Mouse (Mus musculus) T-helper 1 cell (primary cell): ENCODE results near the gene Tgm2.

Source experiments
- in situ Hi-C: fragments of 300-600 bp; cut with MboI, MseI; formaldehyde crosslinking; loops from one replicate; pipeline ENCODE4 v1.15.1; 2025; ENCODE audit warnings: high pct_unique_total_duplicates

The Tgm2 gene

DNA sequence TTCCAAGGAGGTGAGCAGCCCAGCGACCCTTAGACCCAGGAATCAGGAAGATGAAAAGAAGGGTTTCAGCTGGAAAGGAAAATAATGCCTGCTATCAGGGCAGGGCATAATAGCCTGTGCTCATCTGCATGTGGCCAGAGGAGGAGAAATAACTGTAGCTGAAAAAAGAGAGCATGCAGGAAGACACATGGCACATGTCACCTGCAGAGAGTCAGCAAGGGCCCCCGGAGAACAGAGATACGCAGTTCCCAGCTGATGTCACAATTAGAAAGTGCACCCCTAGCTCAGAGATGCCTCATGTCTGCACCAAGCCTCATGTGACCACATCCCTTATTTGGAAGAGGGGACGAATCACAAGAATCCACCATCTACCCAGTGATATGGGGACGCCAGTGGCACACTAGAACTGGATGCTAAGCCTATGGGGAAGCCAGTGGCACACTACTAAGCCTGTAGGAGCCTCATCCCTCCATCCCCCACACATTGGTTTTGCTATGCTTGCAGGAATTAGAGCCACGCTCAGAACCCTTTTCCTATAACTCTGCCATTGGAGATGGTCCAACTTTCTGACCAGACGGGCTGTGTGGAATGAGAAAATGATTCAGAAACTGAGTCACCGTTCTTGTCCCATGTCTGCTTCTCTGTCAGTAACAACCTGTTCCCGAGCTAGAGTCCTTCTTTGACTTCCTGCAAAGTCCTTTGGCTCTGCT lies 21.4 kb upstream of the Tgm2 start:
- in situ Hi-C loops = no loop called here

DNA sequence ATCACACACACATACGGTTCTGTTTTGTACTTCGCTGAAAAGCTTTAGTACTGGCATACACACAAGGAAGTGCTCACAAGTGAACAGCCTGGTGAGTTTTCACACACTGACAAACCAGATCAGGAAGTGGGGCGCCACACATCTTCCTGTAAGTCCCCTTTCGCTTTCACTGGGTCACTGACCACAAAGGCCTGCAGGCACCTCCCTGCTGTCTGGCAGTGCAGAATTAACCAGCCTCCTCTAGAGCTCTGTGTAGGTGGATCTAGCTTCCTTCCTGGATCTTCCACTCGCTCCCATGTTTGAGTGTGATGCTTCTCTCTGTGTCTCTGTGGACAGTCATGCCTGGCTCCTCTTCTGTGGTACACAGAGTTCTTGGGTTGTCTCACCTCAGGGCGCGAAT lies 20.4 kb upstream of the Tgm2 start:
- in situ Hi-C loops = no loop called here

DNA sequence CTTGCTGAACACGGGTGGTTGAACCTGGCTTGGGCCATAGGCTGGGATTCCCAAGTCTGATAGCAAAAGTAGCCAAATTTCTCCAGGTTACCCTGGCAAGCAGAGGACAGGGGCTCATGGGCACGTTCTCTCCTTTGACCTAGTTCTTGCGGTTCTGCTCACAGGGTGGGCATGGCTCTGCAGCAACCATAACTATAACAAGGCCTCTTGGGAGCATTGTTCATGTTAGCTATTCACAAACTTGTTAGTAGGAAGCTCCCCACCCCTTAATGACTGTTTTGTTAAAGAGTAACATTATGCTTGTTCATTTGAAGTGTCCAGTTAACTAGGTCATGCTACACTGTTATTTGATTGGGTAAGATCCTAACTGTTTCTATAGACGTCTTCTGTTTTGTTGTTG lies 19.5 kb upstream of the Tgm2 start:
- in situ Hi-C loops = no loop called here

DNA sequence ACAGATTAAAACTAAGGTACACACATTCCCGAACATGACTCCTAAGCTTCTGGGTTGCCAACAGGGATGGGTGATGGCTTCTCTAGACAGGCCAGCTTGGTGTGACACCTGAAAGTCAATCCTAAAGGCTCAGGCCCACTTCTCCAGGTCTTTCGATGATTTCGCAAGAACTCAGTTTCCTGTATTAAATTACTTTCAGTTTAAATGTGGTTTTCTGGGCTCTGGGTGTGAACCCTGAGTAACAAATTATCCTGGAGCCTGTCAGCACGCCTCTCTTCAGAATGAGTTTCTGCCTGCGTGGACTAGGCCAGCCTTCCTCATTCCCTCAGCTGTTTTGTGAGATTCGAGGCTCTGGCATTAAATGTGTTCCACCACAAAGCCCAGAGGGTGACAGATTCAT lies 16.8 kb upstream of the Tgm2 start:
- in situ Hi-C loops = no loop called here

DNA sequence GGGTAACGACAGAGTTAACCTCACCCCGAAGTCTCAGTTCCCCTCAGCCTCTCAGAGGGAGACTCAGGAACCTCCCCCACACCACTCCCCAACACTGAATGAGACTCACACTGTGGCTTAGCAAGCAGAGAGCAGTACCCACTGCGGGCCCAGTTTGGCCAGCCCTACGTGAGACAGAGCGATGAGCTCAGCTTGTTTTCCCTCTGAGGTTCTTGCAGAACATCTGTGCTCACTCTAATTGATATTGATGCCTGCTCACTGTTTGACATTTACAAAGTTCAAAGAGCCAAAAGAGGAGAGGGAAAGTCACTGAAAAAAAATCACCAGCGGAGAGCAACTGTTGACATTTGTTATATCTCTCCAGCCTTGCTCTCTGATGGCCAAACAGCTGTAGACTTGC lies 15.5 kb upstream of the Tgm2 start:
- in situ Hi-C loops = no loop called here

DNA sequence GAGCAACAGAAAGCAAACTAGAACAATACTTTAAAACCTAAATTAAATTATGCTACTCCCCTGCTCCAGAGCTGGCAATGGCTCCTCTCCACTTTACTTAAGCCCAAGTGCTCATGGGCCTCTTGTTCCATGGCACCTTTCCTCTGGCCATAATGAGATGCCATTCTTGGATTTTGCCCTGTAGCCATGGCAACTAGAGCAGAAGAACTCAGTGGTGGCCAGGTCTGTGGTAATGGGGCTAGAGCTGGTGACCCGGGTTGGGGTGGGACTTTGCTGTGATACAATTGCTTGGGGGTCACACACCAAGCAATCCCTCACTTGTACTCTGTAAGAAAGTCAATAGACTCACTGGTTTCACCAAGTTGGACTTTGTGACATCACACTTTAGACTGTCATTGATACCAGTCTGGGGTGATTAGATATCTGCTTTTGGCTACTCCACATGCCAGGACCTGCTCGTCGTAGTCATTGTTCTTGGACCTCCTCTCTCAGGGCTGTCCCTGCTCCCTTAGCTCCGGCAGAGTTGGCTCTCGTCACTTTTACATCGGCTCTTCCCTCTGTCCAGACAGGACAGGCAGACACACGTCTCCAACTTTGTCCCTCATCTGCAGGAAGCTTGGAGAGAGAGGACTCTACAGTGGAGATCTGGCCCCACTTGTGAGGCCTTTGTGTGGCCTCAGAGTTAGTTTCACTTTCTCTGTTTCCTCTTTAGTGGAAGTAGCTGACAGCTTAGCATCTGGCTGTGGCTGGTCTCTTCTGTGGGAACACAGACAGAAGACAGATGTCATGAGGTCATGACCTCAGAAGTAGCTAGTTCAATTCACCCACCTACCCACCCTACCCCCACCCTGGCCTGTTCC lies 13.4 kb upstream of the Tgm2 start:
- in situ Hi-C loops = no loop called here

DNA sequence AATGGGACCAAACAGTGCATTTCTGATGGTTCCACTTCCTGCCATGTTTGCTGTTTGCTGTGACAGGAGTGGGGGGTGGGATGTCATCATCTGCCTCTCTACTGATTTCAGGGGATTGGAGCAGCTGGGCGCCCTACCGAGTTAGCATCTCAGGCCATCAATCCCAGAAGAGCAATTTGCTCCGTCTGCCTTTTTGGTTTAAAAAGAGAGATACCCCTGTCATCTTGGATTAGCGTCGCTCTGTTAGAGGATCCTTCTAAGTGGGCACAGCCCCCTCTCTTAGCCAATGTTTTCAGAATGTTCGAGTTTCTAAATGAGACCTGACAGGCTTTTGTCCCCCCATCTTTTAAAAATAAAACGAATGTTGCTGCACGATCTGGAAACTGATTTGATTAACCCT lies 11.4 kb upstream of the Tgm2 start:
- in situ Hi-C loops = no loop called here

DNA sequence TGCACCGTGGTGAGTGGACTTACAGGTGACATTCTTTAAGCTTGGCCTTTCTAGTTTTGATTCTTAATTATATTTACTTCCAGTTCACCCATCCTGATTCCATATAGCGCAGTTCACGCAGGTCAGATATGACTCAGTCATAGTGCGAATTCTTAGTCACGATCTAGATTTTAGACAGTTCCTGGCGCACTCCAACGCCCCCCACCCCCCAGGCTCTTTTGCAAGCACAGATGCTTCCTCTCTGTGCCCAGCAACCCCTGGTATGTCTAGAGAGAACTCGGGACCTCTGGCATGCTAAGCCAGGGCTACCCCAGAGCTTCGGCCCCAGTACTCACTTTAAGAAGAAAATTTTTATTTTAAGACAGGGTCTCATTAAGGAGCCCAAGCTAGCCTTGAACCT lies 10.3 kb upstream of the Tgm2 start:
- in situ Hi-C loops = no loop called here

DNA sequence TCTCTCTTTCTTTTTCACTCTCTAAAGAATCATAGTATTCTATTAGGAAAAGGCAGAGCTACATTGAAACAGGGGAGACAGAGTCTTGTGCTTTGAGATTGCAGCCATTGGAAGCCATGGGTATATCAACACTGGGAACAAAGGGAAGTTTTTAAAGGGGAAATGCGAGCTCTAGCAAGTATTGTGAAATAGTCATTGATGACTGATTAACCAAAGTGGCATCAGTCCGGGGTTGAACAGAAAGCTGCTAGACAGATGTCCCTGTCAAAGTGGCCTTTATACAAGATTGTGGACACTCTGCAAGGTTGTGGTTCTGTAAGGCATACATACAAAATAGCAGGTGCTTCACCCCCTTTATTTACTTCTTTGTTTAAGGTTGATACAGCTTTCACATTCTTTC lies 9.4 kb upstream of the Tgm2 start:
- in situ Hi-C loops = no loop called here

DNA sequence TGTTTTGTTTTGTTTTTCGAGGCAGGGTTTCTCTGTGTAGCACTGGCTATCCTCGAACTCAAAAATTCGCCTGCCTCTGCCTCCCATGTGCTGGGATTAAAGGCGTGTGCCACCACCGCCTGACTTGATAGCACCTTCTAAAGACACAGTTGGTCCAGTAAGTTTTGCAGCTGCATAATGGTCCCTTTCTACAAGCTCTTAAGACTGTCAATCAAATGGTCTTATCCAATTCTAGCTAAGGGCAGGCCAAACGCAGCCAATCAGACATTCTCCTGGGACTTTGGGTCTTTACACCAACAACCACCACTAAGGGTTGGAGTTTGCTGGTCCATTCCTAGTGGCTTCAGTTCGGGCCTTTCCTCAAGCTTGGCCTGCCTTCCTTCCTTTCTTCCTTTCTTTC lies 8.9 kb upstream of the Tgm2 start:
- in situ Hi-C loops = no loop called here

DNA sequence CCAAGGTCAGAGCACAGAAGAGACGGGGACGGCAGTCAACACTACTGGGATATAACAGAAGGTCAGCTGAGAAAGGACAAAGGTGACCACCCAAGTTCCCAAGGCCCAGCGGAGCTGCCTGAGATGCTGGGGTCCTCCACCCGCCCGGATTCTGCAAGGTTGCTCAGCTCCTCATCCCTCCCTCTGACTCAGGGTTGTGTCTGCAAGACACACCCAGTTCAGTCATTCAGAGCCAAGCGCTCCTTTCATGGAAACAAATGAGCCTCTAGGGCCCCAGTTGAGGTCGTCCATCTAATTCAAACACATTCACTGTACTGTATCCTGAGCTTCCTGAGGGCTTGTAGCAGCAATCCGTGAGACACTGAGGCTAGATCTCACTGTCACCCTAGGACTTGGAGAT lies 8.4 kb upstream of the Tgm2 start:
- in situ Hi-C loops = no loop called here

DNA sequence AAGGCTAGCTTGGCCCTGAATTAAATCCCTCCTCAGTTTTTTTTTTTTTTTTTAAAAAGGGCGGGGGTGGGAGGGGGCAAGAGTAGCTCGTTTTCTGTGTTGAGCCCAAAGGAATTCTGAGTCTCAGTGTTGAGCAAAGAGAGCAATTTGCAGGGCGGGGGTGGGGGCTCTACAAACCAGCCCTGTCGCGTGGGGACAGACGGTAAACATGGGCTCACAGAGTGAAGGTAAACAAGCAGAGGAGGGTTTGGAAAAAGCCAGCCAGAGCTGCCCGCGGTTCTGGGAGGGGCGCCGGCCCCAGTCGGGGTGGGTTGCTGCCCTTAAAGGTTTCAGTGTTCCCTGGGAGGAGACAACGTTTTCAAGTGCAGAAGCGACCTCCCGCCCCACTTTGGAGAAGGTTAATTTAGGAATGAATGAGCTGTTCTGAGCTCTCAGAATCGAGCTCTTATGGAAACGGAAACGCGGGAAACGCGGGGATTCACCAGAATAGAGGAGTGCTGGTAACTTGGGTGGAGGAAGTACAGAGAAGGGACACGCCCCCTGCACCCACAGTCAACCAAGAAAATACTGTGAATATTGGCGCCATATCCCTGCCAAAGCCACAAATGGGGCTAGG lies 7.6 kb upstream of the Tgm2 start:
- in situ Hi-C loops = no loop called here

DNA sequence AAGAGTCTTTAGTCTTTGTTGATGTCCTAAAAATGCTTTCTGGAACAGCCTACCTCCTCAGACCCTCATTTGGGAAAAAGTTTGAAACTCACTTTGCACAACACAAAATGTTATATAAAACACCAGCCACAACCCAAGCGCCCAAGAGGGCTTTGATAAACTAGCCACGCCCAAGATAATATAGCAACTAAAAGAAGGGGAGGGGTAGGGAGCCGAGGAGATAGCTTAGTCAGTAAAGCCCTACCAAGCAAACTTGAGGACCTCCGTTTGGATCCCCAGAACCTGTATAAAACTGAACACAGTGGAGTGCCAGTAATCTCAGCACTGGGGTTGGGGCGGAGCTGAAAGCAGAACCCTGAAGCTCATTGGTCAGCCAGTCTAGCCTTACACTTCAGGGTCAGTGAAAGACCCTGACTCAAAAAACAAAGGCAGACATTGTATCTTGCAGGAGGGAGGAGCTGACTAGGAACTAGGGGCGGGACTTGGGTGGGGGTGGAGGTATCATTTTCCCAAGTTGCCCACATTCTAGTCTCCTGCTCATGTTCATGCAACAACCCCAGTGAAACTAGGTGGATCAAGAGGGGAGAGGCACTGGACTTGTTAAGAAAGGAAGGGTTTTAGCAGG lies 6.6 kb upstream of the Tgm2 start:
- in situ Hi-C loops = no loop called here

DNA sequence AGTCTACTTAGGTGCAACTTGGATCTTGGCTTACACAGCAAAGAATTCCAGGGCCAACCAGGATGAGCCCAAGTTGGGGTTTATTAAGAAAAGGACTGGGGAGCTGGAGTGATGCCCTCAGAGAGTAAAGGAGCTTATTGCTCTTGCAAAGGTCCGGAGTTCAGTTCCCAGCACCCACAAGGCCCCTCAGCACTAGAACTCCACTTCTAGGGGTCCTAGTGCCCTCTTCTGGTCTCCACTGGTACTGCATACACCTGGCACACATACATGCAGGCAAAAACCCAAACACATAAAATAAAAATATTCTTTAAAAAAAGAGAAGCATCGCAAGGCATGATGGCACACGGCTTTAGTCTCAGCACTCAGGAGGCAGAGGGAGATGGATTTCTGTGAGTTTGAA lies 4.8 kb upstream of the Tgm2 start:
- in situ Hi-C loops = no loop called here

DNA sequence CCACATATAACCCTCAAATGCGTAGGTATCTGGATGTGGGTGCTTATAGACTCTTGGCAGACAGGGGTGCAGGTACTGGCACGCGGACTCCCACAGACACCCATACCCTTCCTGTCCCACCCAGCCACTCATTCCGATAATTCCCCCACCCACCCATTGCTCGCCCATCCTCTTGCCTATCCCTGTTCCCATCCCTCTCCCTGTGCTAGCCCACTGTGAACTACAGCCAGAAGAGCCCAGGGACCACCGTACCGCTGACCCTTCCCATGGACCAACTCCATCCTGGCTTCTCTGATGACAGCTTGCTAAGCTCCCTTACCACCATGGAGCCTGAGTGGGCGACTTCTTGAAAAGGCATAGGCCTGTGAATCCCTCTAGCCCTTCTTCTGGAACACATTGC lies 735 bp upstream of the Tgm2 start:
- in situ Hi-C loops = loop anchor here (25.0 kb wide), 1 partner anchor 1710 kb away; no protein-coding TSS in a partner anchor

DNA sequence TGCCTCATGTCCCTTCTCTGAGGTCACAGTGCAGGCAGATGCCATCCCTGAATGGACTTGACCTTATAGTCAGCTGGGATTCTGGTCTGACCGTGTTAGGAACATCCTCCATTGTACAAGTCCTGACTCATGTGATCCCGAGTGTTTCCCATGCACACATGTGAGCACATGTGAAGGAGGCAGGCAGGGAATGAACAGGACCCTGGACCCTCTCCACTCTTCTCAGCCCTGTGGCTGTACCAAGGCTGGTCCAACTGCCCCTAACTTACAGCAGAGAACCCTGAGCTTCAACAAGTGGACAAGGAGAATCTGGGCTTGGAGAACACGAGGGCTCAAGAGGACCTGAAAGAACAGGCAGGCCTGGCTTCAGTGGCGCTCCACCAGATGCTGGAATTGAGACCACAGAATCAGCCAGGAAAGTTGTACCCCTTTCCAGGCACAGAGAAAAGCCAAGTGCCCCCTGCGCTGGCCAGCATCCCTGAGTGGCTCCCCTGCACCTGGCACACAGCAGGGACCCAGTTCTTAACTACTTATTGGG lies 639 bp downstream of the Tgm2 start:
- in situ Hi-C loops = loop anchor here (25.0 kb wide), 1 partner anchor 1708 kb away; no protein-coding TSS in a partner anchor

DNA sequence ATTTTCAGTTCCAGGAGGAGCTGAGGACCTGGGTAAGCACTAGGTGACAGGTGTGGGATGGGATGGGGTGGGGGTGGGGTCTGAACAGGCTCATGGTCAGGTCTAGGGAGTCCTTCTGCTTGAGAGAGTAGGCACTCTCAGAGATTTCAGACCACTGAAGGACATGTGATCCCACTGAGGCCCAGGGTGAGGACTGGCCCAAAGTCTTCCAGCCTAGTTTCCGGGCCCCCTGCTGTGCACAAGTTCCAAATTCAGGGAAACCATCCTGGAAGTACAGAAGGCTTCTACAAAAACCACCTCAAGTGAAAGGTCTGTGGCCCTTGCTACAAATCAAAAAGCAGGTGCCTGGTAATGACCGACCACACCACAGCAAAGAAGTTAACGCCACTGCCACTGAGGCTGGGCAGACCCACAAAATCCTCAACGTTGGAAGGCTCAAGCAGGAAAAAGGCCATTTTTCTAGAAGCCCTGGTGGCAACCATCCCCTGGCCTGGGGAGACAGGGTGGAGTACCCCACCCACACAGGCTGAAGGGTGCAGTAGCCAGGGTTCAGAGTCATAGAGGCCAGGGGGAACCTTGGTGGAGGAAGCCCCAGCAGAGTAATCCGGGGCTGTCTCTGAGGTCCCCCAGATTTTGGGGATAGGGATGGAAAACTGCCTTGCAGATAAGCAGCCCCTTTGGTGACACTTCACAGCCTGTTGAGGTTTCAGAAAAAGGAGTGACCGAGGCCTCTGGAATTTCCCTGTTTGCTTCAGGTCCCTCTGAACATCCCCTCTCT lies 1.3 kb downstream of the Tgm2 start:
- in situ Hi-C loops = loop anchor here (25.0 kb wide), 1 partner anchor 1708 kb away; no protein-coding TSS in a partner anchor

DNA sequence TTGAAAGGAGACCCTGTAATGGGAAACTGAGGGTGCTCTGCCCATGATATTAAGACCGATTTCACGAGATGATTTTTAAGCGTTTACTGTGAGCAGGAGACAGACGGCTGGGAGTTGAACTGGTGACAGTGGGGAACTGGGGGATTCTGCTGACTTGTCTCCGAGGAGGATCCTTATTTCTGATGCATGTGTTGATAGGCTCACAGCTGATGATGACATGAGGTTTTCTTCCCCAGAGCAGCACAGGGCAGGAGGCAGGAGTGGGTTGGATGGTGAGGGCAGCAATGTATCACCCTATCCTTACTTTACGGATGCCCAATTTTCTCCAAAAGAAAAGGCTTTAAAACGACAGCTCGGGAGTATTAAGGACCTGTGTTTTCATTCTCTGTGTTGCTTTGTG lies 2.0 kb downstream of the Tgm2 start:
- in situ Hi-C loops = loop anchor here (25.0 kb wide), 1 partner anchor 1707 kb away; no protein-coding TSS in a partner anchor

DNA sequence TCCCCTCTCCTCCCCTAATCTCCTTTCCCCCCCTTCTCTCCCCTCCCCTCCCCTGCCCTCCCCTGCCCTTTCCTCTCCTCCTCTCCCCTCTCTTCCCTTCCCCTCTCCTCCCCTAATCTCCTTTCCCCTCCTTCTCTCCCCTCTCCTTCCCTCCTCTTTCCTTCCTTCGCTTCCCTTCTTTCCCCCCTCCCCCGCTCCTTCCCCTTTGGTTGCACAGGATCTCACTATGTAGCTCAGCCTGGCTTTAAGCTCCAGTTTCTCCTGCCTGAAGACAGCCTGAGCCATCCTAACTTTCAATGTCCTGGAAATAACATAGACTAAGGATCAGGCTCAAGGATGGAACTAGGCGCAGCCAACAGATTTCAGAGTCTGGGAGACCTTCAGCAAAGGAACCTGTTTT lies 2.4 kb downstream of the Tgm2 start:
- in situ Hi-C loops = loop anchor here (25.0 kb wide), 1 partner anchor 1707 kb away; no protein-coding TSS in a partner anchor

DNA sequence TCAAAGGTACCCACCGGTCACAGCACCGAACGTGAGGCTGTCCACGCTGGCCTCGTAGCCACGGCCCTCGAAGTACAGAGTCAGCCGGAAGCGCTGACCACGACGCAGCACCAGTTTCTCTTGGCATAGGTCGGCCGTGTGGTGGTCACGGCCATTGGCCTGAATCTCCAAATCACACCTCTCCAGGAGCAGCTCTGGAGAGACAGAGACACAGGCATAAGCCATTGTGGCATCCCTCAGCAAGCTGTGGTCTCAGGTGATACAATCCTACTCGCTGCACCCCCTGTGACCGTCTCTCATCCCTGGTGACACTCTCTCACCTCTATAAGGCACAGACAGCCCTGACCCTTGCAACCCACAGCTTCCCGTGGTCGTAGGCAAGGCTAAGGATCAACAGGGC lies 3.3 kb downstream of the Tgm2 start:
- in situ Hi-C loops = loop anchor here (25.0 kb wide), 1 partner anchor 1706 kb away; no protein-coding TSS in a partner anchor
